ENCODE assay signal across 9 mouse cellular contexts in the genomic region with DNA sequence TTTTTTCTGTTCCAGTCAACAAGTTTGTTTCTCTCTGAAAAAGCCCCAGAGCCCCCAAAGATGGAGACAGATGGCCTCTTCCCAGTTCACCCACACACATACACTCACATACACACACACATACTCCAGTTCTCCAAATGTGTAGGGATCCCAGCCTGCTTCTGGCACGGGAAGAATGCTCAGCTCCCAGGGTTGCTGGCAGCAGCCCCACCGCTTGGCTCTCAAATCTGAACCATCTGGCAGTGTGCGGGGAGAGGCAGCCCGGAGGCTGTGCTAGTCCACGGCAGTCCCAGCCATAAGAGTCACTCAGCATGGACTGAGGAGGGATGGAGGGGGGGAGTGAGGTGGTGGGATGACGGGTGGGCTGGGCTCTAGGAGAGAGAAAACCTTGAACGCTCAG. TPM values are rescaled to one million over a fixed set of nuclear protein-coding genes. Genes with fewer than 3 reads are reported as not detected.
DNase-seq lines count a peak whose midpoint lies in the region; ATAC-seq and TF ChIP-seq lines count a peak whose summit lies in the region.
"Had no signal": no experiment of that assay in that cellular context is flagged by ENCODE, and none has a peak within 500 bp of the region (broad histone marks: within the 10 kb centered on the region; RNA-seq: fewer than 3 reads in every experiment).

No protein-coding gene starts in this region.

- H3K4me3 ChIP-seq in cerebellum, adult 2 months (replicated peaks; ENCODE audit: insufficient read depth, low read depth, low read length), result no peak overlapping the region
- H3K4me3 ChIP-seq in forebrain, embryonic 12.5 days (replicated peaks), result no peak overlapping the region
- no peak overlapping the region for H3K4me3 ChIP-seq in heart, embryonic 16.5 days (ENCODE audit: low read length)
- no peak overlapping the region for H3K4me3 ChIP-seq in limb, embryonic 13.5 days
- H3K4me3 ChIP-seq: midbrain, embryonic 12.5 days had no signal

- H3K4me2 ChIP-seq in forebrain, embryonic 12.5 days, result no peak overlapping the region
- no peak overlapping the region for H3K4me2 ChIP-seq in heart, embryonic 16.5 days (ENCODE audit: low read depth, low read length)
- H3K4me2 ChIP-seq in limb, embryonic 13.5 days (replicated peaks), result no peak overlapping the region; the same call in 1 of the 2 replicates
- H3K4me2 ChIP-seq: midbrain, embryonic 12.5 days had no signal

- no peak overlapping the region for H3K9ac ChIP-seq in forebrain, embryonic 12.5 days
- H3K9ac ChIP-seq in heart, embryonic 16.5 days (ENCODE audit: low read length), result no peak overlapping the region
- H3K9ac ChIP-seq in limb, embryonic 13.5 days, result no peak overlapping the region
- H3K9ac ChIP-seq: midbrain, embryonic 12.5 days had no signal

- peaks cover 36% of the 10 kb centered on the region for H3K4me1 ChIP-seq in cerebellum, adult 2 months (ENCODE audit: control insufficient read depth, insufficient read depth, low read length)
- no peaks in the 10 kb centered on the region for H3K4me1 ChIP-seq in forebrain, embryonic 12.5 days
- H3K4me1 ChIP-seq in heart, embryonic 16.5 days (ENCODE audit: control insufficient read depth, insufficient read depth, low read length), result peaks cover 22% of the 10 kb centered on the region
- H3K4me1 ChIP-seq in limb, embryonic 13.5 days, result peaks cover 36% of the 10 kb centered on the region
- H3K4me1 ChIP-seq: midbrain, embryonic 12.5 days had no signal

- no peak overlapping the region for H3K27ac ChIP-seq in cerebellum, adult 2 months (ENCODE audit: insufficient read depth, low read length)
- H3K27ac ChIP-seq in forebrain, embryonic 12.5 days, result peak overlapping the region; percentile 19; the same call in 1 of the 2 replicates
- H3K27ac ChIP-seq in heart, embryonic 16.5 days (ENCODE audit: low read length), result peak overlapping the region; percentile 41
- H3K27ac ChIP-seq in limb, embryonic 13.5 days, result peak overlapping the region; percentile 78
- H3K27ac ChIP-seq: midbrain, embryonic 12.5 days had no signal

- no peaks in the 10 kb centered on the region for H3K9me3 ChIP-seq in forebrain, embryonic 12.5 days
- no peaks in the 10 kb centered on the region for H3K9me3 ChIP-seq in heart, embryonic 16.5 days (replicated peaks; ENCODE audit: control insufficient read depth, low read length)
- H3K9me3 ChIP-seq in limb, embryonic 13.5 days, result no peaks in the 10 kb centered on the region
- H3K9me3 ChIP-seq: midbrain, embryonic 12.5 days had no signal

- TF ChIP-seq POLR2A in cerebellum, adult 2 months (IDR thresholded peaks at IDR 0.05; ENCODE audit: borderline replicate concordance, insufficient read depth, low read length), result no peak

- no peaks in the 10 kb centered on the region for H3K27me3 ChIP-seq in cerebellum, adult 2 months (ENCODE audit: control insufficient read depth, insufficient read depth, low read length)
- no peaks in the 10 kb centered on the region for H3K27me3 ChIP-seq in forebrain, embryonic 12.5 days
- H3K27me3 ChIP-seq in heart, embryonic 16.5 days (ENCODE audit: control insufficient read depth, insufficient read depth, low read length), result no peaks in the 10 kb centered on the region
- no peaks in the 10 kb centered on the region for H3K27me3 ChIP-seq in limb, embryonic 13.5 days
- H3K27me3 ChIP-seq: midbrain, embryonic 12.5 days had no signal

- H3K36me3 ChIP-seq in forebrain, embryonic 12.5 days (replicated peaks), result 0 out of 2 replicates have a peak, but pooled peaks cover 2% of the 10 kb centered on the region
- H3K36me3 ChIP-seq in heart, embryonic 16.5 days (ENCODE audit: control insufficient read depth, insufficient read depth), result no peaks in the 10 kb centered on the region
- H3K36me3 ChIP-seq in limb, embryonic 13.5 days, result peaks cover 86% of the 10 kb centered on the region
- H3K36me3 ChIP-seq: midbrain, embryonic 12.5 days had no signal

- no peak for TF ChIP-seq CTCF in cerebellum, adult 2 months (IDR thresholded peaks at IDR 0.05; ENCODE audit: borderline replicate concordance, insufficient read depth, low read depth, low read length)

- DNase-seq in cerebellum, adult 2 months, result peak; percentile 98
- peak; percentile 85 for DNase-seq in kidney, postnatal 10 days
- DNase-seq in ovary, postnatal 14 days (ENCODE audit: low spot score), result peak; percentile 78
- no peak for DNase-seq in thymus, postnatal 36 days

- peak; percentile 71; the same call in 1 of the 2 replicates for ATAC-seq in forebrain, embryonic 12.5 days (ENCODE audit: low FRiP score)
- peak; percentile 90 for ATAC-seq in heart, embryonic 16.5 days (replicated peaks; ENCODE audit: extremely low read depth, insufficient read depth, low FRiP score)
- peak; percentile 92 for ATAC-seq in limb, embryonic 13.5 days (ENCODE audit: low FRiP score, low read depth)
- no peak for ATAC-seq in inflammation-experienced regulatory T-cells, adult 6 months

- WGBS in cerebellum, adult 2 months, result 6% methylated on average over 7 of the region's 7 CpGs
- 77% methylated on average over 7 of the region's 7 CpGs for WGBS in forebrain, embryonic 12.5 days
- WGBS in heart, embryonic 16.5 days, result 44% methylated on average over 7 of the region's 7 CpGs
- WGBS in limb, embryonic 13.5 days, result 20% methylated on average over 7 of the region's 7 CpGs

RNA-seq across cellular contexts. Expression of gene Orm1, which starts 53.3 kb away (rescaled TPM):
- polyA plus RNA-seq in cerebellum, adult 2 months (2012; rRNA removed), result not detected in 2 replicates
- not detected in 2 replicates for polyA plus RNA-seq in forebrain, embryonic 12.5 days (2016; fragmentation: Nextera tagmentation; extraction: Ambion mirVana)
- polyA plus RNA-seq in heart, embryonic 16.5 days (2015; fragmentation: Nextera tagmentation; extraction: Ambion mirVana), result not detected in 2 replicates
- not detected in 2 replicates for polyA plus RNA-seq in limb, embryonic 13.5 days (2015; fragmentation: Nextera tagmentation; extraction: Ambion mirVana)
- not detected for polyA plus RNA-seq in inflammation-experienced regulatory T-cells, adult 6 months (2017; shearing (Covaris generic))
- polyA plus RNA-seq: midbrain, embryonic 12.5 days had no signal

Comparison
In these comparisons a context has a peak if more than half of its experiments do, and no peak if none do; other contexts are left out.
1. DNase-seq: peak in cerebellum, adult 2 months (2 of 2), kidney, postnatal 10 days (single experiment) and ovary, postnatal 14 days (single experiment); none in thymus, postnatal 36 days (0 of 2).